Comparison of ENCODE assay signal across 20 mouse cellular contexts in the genomic region with DNA sequence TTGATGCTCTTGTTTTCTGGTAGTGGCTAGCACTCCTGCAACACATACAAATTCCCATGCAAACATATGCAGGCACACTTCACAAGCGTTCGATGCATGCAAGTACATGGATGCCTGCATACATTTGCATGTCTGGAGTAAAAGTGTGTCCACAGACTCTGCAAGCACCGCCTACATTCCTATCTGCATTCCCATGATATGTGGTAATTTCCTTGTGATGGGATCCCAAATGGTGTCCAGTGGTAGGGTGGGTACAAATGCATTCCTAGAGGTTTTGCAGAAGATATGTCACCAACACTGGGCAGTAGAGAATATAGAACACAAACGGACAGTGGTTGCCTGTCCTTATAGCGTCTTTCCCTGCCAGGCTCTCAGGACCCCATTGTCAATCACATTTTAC. TPM values are rescaled to one million over a fixed set of nuclear protein-coding genes. Genes with fewer than 3 reads are reported as not detected.
DNase-seq lines count a peak whose midpoint lies in the region; ATAC-seq lines count a peak whose summit lies in the region.
"Had no signal": no experiment of that assay in that cellular context is flagged by ENCODE, and none has a peak within 500 bp of the region (broad histone marks: within the 10 kb centered on the region; RNA-seq: fewer than 3 reads in every experiment).

No protein-coding gene starts in this region.

- no peaks in the 10 kb centered on the region for H3K9me3 ChIP-seq in heart, embryonic 13.5 days
- no peaks in the 10 kb centered on the region for H3K9me3 ChIP-seq in hindbrain, embryonic 13.5 days
- H3K9me3 ChIP-seq: embryonic facial prominence, embryonic 15.5 days; forebrain, embryonic 10.5 days; intestine, embryonic 15.5 days had no signal

- H3K4me1 ChIP-seq in heart, embryonic 13.5 days, result peaks cover 25% of the 10 kb centered on the region
- peaks cover 10% of the 10 kb centered on the region for H3K4me1 ChIP-seq in hindbrain, embryonic 13.5 days (replicated peaks)
- H3K4me1 ChIP-seq: embryonic facial prominence, embryonic 15.5 days; intestine, embryonic 15.5 days had no signal

- no peak overlapping the region for H3K9ac ChIP-seq in heart, embryonic 13.5 days
- H3K9ac ChIP-seq in hindbrain, embryonic 13.5 days, result no peak overlapping the region
- H3K9ac ChIP-seq: embryonic facial prominence, embryonic 15.5 days; hindbrain, embryonic 14.5 days; intestine, embryonic 15.5 days had no signal

- no peak for DNase-seq in heart, postnatal 25 days (ENCODE audit: low spot score)
- DNase-seq in 3T3-L1 (ENCODE audit: low read depth, low spot score), result peak; percentile 76
- peak; percentile 45 for DNase-seq in NIH3T3 (ENCODE audit: low read depth)
- no peak for DNase-seq in gastrocnemius, adult 18-20 months (ENCODE audit: low spot score)
- DNase-seq: B cell, adult 2 months; cerebellum, adult 2 months; cerebellum, postnatal 10 days; embryo, embryonic 11 days; gastrocnemius, postnatal 36 days; heart, adult 11 months; kidney, adult 18-20 months had no signal

- intact Hi-C loops in heart, postnatal 25 days (cut with DNase I), result no loop called here

- ATAC-seq in heart, embryonic 13.5 days (ENCODE audit: extremely low read depth, insufficient number of reproducible peaks, low FRiP score, low TSS enrichment), result no peak
- ATAC-seq in hindbrain, embryonic 13.5 days (ENCODE audit: low FRiP score), result no peak
- ATAC-seq: forebrain, embryonic 14.5 days; intestine, embryonic 15.5 days had no signal

- H3K27ac ChIP-seq in heart, embryonic 13.5 days (replicated peaks), result peak overlapping the region; percentile 70
- H3K27ac ChIP-seq in hindbrain, embryonic 13.5 days, result no peak overlapping the region
- H3K27ac ChIP-seq: embryonic facial prominence, embryonic 15.5 days; forebrain, embryonic 10.5 days; hindbrain, embryonic 14.5 days; intestine, embryonic 15.5 days had no signal

- 64% methylated on average over 5 of the region's 5 CpGs for WGBS in heart, embryonic 13.5 days
- 91% methylated on average over 5 of the region's 5 CpGs for WGBS in hindbrain, embryonic 13.5 days

- no peak overlapping the region for H3K4me3 ChIP-seq in heart, embryonic 13.5 days
- no peak overlapping the region for H3K4me3 ChIP-seq in hindbrain, embryonic 13.5 days
- H3K4me3 ChIP-seq: embryonic facial prominence, embryonic 15.5 days; erythroblast, embryonic 14.5 days; forebrain, embryonic 10.5 days; intestine, embryonic 15.5 days had no signal

- no peaks in the 10 kb centered on the region for H3K36me3 ChIP-seq in heart, embryonic 13.5 days
- H3K36me3 ChIP-seq in hindbrain, embryonic 13.5 days, result no peaks in the 10 kb centered on the region
- H3K36me3 ChIP-seq: embryonic facial prominence, embryonic 15.5 days; forebrain, embryonic 10.5 days; intestine, embryonic 15.5 days had no signal

- no peaks in the 10 kb centered on the region for H3K27me3 ChIP-seq in heart, embryonic 13.5 days (replicated peaks)
- no peaks in the 10 kb centered on the region for H3K27me3 ChIP-seq in hindbrain, embryonic 13.5 days
- H3K27me3 ChIP-seq: embryonic facial prominence, embryonic 15.5 days; intestine, embryonic 15.5 days had no signal

- H3K4me2 ChIP-seq in heart, embryonic 13.5 days, result no peak overlapping the region
- H3K4me2 ChIP-seq in hindbrain, embryonic 13.5 days, result no peak overlapping the region
- H3K4me2 ChIP-seq: embryonic facial prominence, embryonic 15.5 days; hindbrain, embryonic 14.5 days; intestine, embryonic 15.5 days had no signal

RNA-seq across cellular contexts. Expression of a gene that starts 29.9 kb away (rescaled TPM):
- 5.2 and 7.2 TPM in 2 replicates for polyA plus RNA-seq in heart, embryonic 13.5 days (2015; fragmentation: Nextera tagmentation; extraction: Ambion mirVana)
- total RNA-seq in heart, postnatal 25 days (2021), result 10 to 100 TPM; 10.7 to 12.2 TPM
- polyA plus RNA-seq in hindbrain, embryonic 13.5 days (2015; fragmentation: Nextera tagmentation; extraction: Ambion mirVana), result 48.0 and 51.5 TPM in 2 replicates
- 10 to 100 TPM; 22.4 to 24.6 TPM for total RNA-seq in gastrocnemius, adult 18-20 months (2021)
- total RNA-seq: MEL had no signal

Comparison
In these comparisons a context has a peak if more than half of its experiments do, and no peak if none do; other contexts are left out.
1. DNase-seq: peak in 3T3-L1 (single experiment) and NIH3T3 (single experiment); none in heart, postnatal 25 days (single experiment) and gastrocnemius, adult 18-20 months (single experiment).